Comparison of ENCODE assay signal across 9 mouse cellular contexts in genomic region chr19:37495319-37496270, GRCm38 (mm10). TPM values are rescaled to one million over a fixed set of nuclear protein-coding genes. Genes with fewer than 3 reads are reported as not detected.
DNase-seq lines count a peak whose midpoint lies in the region; ATAC-seq lines count a peak whose summit lies in the region.
"Had no signal": no experiment of that assay in that cellular context is flagged by ENCODE, and none has a peak within 500 bp of the region (broad histone marks: within the 10 kb centered on the region; RNA-seq: fewer than 3 reads in every experiment).

No protein-coding gene starts in this region.

- peaks cover 21% of the 10 kb centered on the region for H3K27me3 ChIP-seq in heart, embryonic 13.5 days (replicated peaks)
- H3K27me3 ChIP-seq: lung, embryonic 15.5 days had no signal

- no peak overlapping the region for H3K4me3 ChIP-seq in heart, embryonic 13.5 days
- H3K4me3 ChIP-seq: lung, embryonic 15.5 days had no signal

- no peaks in the 10 kb centered on the region for H3K9me3 ChIP-seq in heart, embryonic 13.5 days
- H3K9me3 ChIP-seq: lung, embryonic 15.5 days had no signal

- H3K36me3 ChIP-seq in heart, embryonic 13.5 days: no peaks in the 10 kb centered on the region
- H3K36me3 ChIP-seq: lung, embryonic 15.5 days had no signal

- peak; percentile 42 for DNase-seq in adrenal gland, postnatal 10 days
- DNase-seq in adrenal gland, adult 18-20 months (ENCODE audit: low spot score in 2 of 2): no peak
- peak; percentile 93 for DNase-seq in 416B (ENCODE audit: low read depth)
- DNase-seq in retina, postnatal 1 day: no peak
- no peak for DNase-seq in yolk sac, embryonic 10.5 days (ENCODE audit: low spot score)
- no peak for DNase-seq in layer of hippocampus, postnatal 36 days

- H3K9ac ChIP-seq in heart, embryonic 13.5 days: no peak overlapping the region
- H3K9ac ChIP-seq: lung, embryonic 15.5 days had no signal

- H3K4me1 ChIP-seq in heart, embryonic 13.5 days: peaks cover 14% of the 10 kb centered on the region

- 75% methylated on average over 22 of the region's 22 CpGs for WGBS in heart, embryonic 13.5 days

- peak overlapping the region; percentile 13; the same call in 1 of the 2 replicates for H3K4me2 ChIP-seq in heart, embryonic 13.5 days
- H3K4me2 ChIP-seq: lung, embryonic 15.5 days had no signal

- no peak overlapping the region for H3K27ac ChIP-seq in heart, embryonic 13.5 days (replicated peaks)
- H3K27ac ChIP-seq: lung, embryonic 15.5 days had no signal

- ATAC-seq in heart, embryonic 13.5 days (ENCODE audit: extremely low read depth, insufficient number of reproducible peaks, low FRiP score, low TSS enrichment): no peak
- peak; percentile 91 for ATAC-seq in megakaryocyte, adult 5-6 weeks (ENCODE audit: poor library complexity, severe bottlenecking)

RNA-seq across cellular contexts. Expression of gene Exoc6, which starts 54.6 kb away (rescaled TPM):
- total RNA-seq in adrenal gland, postnatal 10 days (2021): 10 to 100 TPM; 25.2 to 29.2 TPM
- 10 to 100 TPM; 12.9 to 15.3 TPM for total RNA-seq in adrenal gland, adult 18-20 months (2021)
- 17.2 and 18.1 TPM in 2 replicates for polyA plus RNA-seq in heart, embryonic 13.5 days (2015; fragmentation: Nextera tagmentation; extraction: Ambion mirVana)
- total RNA-seq in megakaryocyte, adult 5-6 weeks (2015): 67.1 and 69.4 TPM in 2 replicates
- 96.3 and 108 TPM in 2 replicates for total RNA-seq in megakaryocyte, adult 5-6 weeks (2017)
- 10 to 100 TPM; 48.1 to 52.3 TPM for total RNA-seq in layer of hippocampus, postnatal 36 days (2021)

Comparison
In these comparisons a context has a peak if more than half of its experiments do, and no peak if none do; other contexts are left out.
1. DNase-seq: peak in adrenal gland, postnatal 10 days (single experiment) and 416B (single experiment); none in adrenal gland, adult 18-20 months (0 of 2), retina, postnatal 1 day (single experiment), yolk sac, embryonic 10.5 days (single experiment) and layer of hippocampus, postnatal 36 days (0 of 2).